Mouse (Mus musculus): Measurements from ENCODE around the gene 1300017J02Rik.
A peak's percentile ranks its signal among the peaks of the same experiment; 100 is the strongest.

1300017J02Rik gene

DNA sequence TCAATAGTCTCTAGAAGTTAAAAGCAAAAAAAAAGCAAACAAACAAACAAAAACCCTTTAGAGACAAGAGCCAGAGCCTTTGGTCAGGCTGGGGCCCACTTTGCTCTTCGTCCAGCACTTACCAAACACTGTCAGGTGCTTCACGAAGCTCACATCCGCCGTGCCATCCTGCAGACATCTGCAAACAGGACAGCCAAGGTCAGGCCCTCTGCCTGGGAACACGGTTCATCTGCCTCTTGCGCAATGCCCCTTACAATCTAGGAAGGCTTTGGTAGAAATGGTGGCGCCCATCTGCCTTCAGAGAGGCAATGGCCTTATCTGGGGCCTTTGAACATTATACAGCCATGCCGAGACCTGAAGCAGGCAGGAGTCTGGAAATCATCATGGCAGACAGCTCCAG, 30.1 kb downstream of the 1300017J02Rik start:
- DNase-seq (ENCODE audit: low spot score in 2 of 2) = no peak

GRCm38 (mm10) chr9:103271104-103271503, 33.8 kb downstream of the 1300017J02Rik start:
- no peak for DNase-seq (ENCODE audit: low spot score in 2 of 2)

GRCm38 (mm10) chr9:103265778-103266177, 39.1 kb downstream of the 1300017J02Rik start:
- no peak for DNase-seq (ENCODE audit: low spot score in 2 of 2)

DNA sequence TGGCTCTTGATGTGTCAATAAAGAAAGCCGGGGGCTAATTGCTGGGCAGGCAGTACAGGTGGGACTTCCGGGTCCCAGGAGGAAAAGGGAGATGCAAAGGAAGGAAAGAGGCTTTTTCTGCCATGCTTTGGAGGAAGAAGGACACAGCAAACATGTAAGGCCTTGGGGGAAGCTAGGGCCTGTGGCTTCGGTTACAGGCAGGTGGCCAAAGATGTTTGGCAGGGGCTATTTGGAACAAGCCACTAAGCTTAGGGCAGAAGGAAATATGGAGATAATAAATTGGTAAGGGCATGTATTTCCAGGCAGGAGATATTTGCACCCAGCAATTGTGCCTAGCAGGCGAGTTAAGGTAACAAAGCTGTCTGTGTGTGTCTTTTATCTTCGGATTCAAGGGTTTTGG, 52.0 kb downstream of the 1300017J02Rik start:
- DNase-seq (ENCODE audit: low spot score in 2 of 2) = no peak

DNA sequence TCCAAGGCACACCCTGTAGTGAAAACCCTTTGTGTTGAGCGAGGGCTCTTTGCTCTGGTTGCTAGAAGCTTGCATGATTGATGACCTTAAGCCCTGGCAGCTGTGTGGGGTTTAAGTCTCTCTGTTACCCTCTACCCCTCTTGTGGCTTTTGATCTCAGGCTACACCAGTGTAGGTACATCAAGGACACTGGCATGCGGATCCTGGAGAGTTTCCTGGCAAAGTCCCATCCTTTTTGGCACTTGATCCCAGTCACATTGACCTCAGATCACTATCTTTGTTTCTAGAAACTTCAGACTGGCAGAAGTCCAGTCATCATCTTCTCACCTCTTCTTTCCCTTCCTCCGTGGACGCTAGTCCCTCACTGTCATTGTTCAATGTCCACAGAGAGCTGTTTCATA, 56.3 kb downstream of the 1300017J02Rik start:
- DNase-seq (ENCODE audit: low spot score in 2 of 2) = no peak

- DNase-seq (ENCODE audit: low spot score in 2 of 2) = no peak
Observed at GRCm38 (mm10) chr9:103246526-103247168, 58.2 kb downstream of the 1300017J02Rik start.

DNA sequence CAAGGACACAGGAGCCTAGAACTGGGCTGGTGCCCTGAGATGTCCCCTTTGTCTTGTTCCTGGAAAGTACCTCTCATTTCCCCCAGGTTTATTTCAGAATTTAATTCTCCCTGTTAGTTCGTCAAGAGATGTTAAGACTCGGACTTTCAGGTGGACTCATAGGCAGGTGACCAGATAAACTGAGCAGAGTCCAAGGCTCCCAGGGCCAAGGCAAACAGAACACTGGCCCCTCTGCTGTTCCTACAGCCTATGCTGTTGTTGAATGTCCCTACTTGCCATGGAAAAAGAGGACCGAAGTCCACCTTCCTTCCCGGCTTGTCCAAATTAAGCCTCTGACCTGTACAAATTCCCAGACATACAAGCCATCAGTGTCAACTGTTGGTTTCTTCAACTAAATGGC, 61.2 kb downstream of the 1300017J02Rik start:
- DNase-seq (ENCODE audit: low spot score in 2 of 2) = no peak

GRCm38 (mm10) chr9:103241206-103241605, 63.7 kb downstream of the 1300017J02Rik start:
- DNase-seq (ENCODE audit: low spot score in 2 of 2) = no peak

DNA sequence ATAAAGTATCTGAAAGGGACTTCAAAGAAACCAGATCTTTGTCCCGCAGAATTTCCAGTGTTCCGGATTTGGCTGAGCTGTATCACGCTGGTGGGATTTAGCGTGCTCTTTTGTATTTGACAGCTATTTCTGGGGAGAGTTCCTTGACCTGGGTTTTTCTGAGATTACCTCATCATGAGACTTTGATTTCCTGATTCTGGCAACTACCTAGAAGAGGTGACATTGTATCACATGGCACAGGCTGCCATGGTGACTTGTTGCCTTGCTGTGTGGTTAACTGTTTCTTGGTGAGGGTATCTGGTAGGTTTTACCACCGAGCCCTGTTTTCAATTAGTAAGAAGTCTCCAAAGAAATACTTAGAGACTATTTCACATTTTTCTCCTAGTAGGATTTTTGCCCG, 65.4 kb downstream of the 1300017J02Rik start:
- DNase-seq (ENCODE audit: low spot score in 2 of 2) = no peak

DNA sequence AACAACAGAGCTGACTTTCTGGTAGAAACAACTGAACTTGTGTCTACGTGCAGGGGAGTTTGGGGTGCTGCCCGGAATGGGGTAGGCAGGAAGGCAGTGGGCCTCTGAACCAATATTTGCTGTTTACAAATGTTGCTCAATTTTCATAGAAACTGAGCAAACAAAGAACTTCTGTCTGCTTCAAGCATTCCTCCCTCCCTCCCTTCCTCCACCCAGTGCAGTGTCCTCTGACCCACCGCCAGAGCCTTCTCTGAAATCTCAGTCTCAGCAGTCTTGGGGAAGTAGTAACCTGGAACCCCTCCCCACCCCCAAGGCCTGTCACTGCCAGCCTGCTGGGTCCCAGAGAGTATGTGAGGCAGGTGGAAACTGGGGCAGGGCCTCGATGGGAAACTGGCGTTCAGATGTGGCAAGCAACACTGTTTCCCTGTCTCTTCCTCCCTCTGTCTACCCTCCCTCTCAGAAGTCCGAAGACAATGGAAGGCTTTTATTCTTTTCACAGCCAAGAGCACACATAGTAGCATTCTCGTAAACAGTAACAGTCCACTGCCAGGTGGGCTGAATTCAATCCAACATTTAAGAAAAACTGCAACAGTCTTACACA, 70.2 kb downstream of the 1300017J02Rik start:
- DNase-seq (ENCODE audit: low spot score in 2 of 2) = no peak

DNA sequence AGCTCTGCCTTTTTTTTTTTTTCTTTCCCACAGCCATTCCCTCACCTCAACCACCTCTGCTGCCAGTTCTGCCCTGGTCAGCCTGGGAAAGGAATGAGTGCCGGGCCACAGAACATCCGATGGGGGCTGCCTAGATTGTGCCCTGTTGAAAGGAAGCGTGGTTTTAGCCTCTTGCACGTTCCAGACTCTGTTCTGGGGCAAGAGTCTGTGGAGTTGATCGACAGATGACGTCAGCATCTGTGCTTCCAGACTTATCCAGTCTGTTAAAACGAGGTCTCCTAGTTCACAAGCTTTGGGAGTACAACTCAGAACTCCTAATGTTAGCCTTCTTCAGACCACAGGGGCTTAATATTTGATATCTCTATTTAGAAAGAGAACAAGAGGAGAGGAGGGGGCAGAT, 70.8 kb downstream of the 1300017J02Rik start:
- DNase-seq (ENCODE audit: low spot score in 2 of 2) = no peak

GRCm38 (mm10) chr9:103233006-103233395, 71.9 kb downstream of the 1300017J02Rik start:
- no peak for DNase-seq (ENCODE audit: low spot score in 2 of 2)

DNA sequence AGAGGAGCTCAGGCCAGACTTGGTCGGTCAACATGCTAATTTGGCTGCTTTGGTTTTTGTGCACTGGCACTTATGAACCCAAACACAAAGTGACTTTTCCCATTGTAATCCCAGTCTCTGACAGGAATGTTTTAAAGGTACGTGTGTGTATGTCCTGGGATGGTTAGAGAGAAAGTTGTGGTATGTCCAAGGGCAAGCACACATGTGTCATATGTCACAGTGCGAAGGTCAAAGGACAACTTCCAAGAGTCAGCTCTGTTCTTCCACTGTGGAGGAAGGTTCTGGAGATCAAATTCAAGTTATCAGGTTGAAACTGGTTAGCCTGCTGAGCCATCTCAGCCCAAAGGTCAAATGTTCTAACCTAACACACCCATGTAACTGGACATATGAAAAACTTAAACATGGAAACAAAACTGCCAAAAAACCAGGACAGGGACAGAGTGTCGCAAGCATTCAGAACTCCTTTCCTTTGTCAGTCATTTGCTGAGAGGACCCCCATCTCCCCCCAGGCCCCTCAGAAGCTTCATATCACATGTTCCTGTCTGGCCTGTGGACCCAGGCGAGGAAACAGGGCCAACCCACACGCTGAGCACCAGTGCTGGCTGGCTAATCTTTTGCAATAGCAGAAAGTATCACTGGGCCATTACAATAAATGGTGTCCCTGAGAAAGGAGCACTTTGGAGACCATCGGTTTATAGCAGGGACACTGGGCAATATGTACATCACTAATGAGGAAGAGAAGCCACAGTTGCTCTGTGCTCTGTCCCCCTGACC, 72.5 kb downstream of the 1300017J02Rik start:
- no peak for DNase-seq (ENCODE audit: low spot score in 2 of 2)

DNA sequence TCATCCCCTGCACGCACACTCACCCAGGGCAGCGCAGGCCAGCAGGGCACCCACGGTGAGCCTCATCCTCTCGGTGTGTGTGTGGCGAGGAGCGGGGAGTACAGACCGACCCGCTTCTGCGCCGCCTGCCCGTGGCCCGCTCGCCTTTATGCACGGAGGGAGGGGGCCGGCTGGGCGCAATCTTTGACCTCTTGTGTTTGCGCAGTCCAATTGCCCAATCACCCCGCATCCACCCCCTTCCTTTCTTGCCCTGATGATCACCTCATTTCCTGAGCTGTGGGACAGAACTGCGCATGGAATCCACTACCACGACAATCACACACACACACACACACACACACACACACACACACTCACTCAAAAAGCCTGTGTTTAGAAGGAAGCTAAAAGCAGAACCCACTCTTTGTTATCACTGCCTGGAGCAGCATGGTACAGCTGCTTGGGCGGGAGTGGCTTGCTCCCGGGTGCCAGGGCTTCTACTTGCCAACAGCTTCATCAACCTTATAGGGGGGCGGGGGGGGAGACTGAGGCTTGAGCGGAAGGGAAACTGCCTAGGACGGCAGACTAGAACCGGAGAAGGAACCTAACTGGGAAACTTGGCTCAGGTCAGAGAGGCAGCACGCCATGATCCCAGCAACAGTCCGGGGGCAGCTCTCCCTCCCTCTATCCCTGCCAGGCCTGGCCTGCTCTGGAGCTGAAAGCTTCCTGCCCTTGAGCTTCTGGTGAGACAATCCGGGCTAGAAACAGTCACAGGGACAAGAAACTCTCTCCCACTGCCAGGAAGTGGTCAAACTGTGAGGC, 74.5 kb downstream of the 1300017J02Rik start, which contains the start of the genes Gm20425 and Trf:
Gene Gm20425, minus strand, starts transcription at position 157 of the 801 bp plus-strand sequence.
Gene Trf, minus strand, starts transcription at position 294 of the 801 bp plus-strand sequence.
- peak; percentile 17 to 45 for DNase-seq (ENCODE audit: low spot score in 2 of 2)

DNA sequence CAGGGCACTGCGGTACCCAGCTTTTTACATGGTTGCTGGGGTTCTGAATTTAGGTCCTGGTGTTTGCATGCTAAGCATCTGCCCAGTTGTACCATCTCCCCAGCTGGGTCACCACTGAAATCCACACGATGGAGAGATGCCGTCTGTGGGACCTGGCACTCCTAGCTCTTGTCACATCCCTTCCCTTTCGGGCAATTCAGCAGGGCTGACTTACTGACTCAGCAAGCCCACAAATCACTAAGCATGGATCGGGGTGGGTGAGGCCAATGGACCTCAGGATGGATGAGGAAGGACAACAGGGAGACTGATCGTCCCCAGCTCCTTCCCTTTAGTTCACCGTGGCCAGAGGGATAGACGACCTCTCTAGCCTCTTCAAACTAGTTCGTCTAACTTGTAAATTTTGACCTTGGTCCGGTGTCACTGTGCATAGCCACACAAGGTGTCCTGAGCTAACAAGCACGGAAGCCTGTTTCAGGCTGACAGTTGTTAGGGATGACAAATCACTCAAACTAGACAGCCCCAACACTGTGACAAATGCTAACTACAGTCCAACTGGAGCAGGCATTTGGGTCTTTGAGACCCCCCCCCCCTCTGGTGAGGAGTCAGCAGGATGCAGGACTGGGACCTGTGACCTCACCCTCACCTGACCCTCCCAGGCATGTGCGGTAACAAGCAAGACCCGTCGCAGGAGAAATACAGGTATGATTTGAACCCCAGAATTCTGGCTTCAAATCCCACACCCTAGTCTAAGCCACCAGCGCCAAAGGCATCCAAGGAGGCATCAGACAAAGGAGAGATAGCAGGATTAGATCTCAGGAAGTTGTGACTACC, 75.6 kb downstream of the 1300017J02Rik start:
- DNase-seq (ENCODE audit: low spot score in 2 of 2) = no peak

DNA sequence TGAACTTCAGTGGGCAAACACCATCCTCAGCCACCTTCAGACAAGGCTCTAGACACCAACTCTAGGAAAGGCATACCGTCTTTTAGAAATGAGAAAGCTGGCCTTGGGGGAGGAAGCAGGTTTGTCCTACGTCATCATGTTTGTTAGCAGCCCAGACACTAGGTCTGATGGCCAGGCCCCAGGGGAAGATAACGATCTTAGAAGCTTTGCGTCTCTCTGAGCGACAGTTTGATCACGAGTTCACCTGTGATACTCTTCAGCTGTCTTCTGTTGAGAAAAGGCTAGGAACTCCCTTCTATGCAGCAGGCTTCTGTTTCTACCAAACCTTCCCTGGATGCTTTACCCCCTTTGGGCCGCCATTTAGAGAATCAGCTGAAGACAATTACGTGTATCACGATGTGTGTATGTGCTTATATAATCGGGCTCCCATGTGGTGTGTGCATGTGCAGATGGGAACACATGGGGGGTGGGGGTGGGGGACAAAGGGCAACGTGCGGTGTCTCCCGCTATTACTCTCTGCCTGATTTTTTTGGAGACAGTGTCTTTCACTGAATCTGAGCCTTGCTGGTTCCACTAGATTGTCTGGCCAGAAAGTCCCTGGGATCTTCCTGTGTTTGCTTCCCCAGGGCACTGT, 76.4 kb downstream of the 1300017J02Rik start:
- DNase-seq (ENCODE audit: low spot score in 2 of 2) = no peak

- DNase-seq (ENCODE audit: low spot score in 2 of 2) = no peak
Observed at GRCm38 (mm10) chr9:103227760-103228159, 77.1 kb downstream of the 1300017J02Rik start.

- DNase-seq (ENCODE audit: low spot score in 2 of 2) = no peak
Observed at GRCm38 (mm10) chr9:103226806-103227205, 78.1 kb downstream of the 1300017J02Rik start.

GRCm38 (mm10) chr9:103225464-103225863, 79.4 kb downstream of the 1300017J02Rik start:
- DNase-seq (ENCODE audit: low spot score in 2 of 2) = no peak

DNA sequence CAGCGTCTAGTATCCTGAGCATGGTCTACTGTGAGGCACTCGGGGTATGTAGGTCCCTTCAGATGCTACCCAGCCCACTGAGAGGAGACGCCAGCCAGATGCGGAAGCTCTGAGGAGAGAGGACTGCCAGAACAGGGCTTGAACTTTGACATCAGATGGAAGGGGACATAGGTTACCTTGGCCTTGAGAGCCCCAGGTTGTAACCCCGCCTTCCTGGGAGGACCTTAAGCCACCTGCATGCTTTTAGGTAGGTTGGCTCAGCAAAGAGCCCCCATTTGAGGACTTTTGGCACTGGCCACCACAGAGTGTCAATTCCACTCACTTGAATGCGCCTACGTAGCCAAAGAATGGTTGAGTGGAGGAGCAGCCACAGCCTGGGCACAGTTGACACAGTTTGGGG, 80.2 kb downstream of the 1300017J02Rik start:
- no peak for DNase-seq (ENCODE audit: low spot score in 2 of 2)

- no peak for DNase-seq (ENCODE audit: low spot score in 2 of 2)
Observed at GRCm38 (mm10) chr9:103214281-103214680, 90.6 kb downstream of the 1300017J02Rik start.
